Mouse (Mus musculus) kidney, adult 9 months (tissue): ENCODE data around the gene Spats2.
"Not testable (repeated sequence)": the region's sequence is repeated elsewhere in the genome, so short reads cannot be mapped to it uniquely, and the experiment has no call there.

Source experiments
- DNase-seq: peaks from one replicate; pipeline ENCODE4 v3.0.0; 2022

The Spats2 gene

GRCm38 (mm10) chr15:99151324-99151723 lies 25.6 kb downstream of the Spats2 start:
- no peak for DNase-seq

- DNase-seq = no peak
Observed at GRCm38 (mm10) chr15:99153466-99153865, 27.8 kb downstream of the Spats2 start.

GRCm38 (mm10) chr15:99154515-99154914 lies 28.8 kb downstream of the Spats2 start:
- DNase-seq = not testable (repeated sequence)

- DNase-seq = no peak
Observed at GRCm38 (mm10) chr15:99163512-99164365, 38.0 kb downstream of the Spats2 start.

- DNase-seq = no peak
Observed at GRCm38 (mm10) chr15:99172131-99172530, 46.4 kb downstream of the Spats2 start.

GRCm38 (mm10) chr15:99179639-99180038 lies 53.9 kb downstream of the Spats2 start:
- DNase-seq = no peak

- no peak for DNase-seq
Observed at GRCm38 (mm10) chr15:99184217-99184914, 58.6 kb downstream of the Spats2 start.

- no peak for DNase-seq
Observed at GRCm38 (mm10) chr15:99194358-99194757, 68.6 kb downstream of the Spats2 start.

GRCm38 (mm10) chr15:99195043-99195442 lies 69.3 kb downstream of the Spats2 start:
- no peak for DNase-seq

GRCm38 (mm10) chr15:99198761-99199160 lies 73.0 kb downstream of the Spats2 start:
- DNase-seq = peak; percentile 51

GRCm38 (mm10) chr15:99205959-99206358 lies 80.2 kb downstream of the Spats2 start:
- no peak for DNase-seq

- DNase-seq = no peak
Observed at GRCm38 (mm10) chr15:99213183-99213582, 87.5 kb downstream of the Spats2 start.

GRCm38 (mm10) chr15:99214941-99215340 lies 89.2 kb downstream of the Spats2 start:
- DNase-seq = peak; percentile 47

GRCm38 (mm10) chr15:99215741-99216463 lies 90.2 kb downstream of the Spats2 start:
- DNase-seq = no peak

GRCm38 (mm10) chr15:99217630-99218029 lies 91.9 kb downstream of the Spats2 start:
- DNase-seq = no peak

- DNase-seq = no peak
Observed at GRCm38 (mm10) chr15:99221315-99221952, 95.7 kb downstream of the Spats2 start.

GRCm38 (mm10) chr15:99222794-99223584 lies 97.3 kb downstream of the Spats2 start:
- DNase-seq = no peak

GRCm38 (mm10) chr15:99223585-99224207 lies 98.0 kb downstream of the Spats2 start:
- DNase-seq = peak; percentile 6

- peak; percentile 33 for DNase-seq
Observed at GRCm38 (mm10) chr15:99224208-99224911, 98.6 kb downstream of the Spats2 start, which contains the start of gene Kcnh3. Kcnh3 (plus strand) TSS chr15:99224861.

- no peak for DNase-seq
Observed at GRCm38 (mm10) chr15:99225081-99225810, 99.5 kb downstream of the Spats2 start.
